18 mouse cellular contexts compared by ENCODE assay signal in genomic region chr5:7073936-7074631, GRCm38 (mm10).
DNase-seq lines count a peak whose midpoint lies in the region; ATAC-seq and TF ChIP-seq lines count a peak whose summit lies in the region.
"Had no signal": no experiment of that assay in that cellular context is flagged by ENCODE, and none has a peak within 500 bp of the region (broad histone marks: within the 10 kb centered on the region; RNA-seq: fewer than 3 reads in every experiment).

No protein-coding gene starts in this region.

- H3K27me3 ChIP-seq in hindbrain, embryonic 10.5 days (ENCODE audit: insufficient read depth, poor library complexity, severe bottlenecking): no peaks in the 10 kb centered on the region
- H3K27me3 ChIP-seq in hindbrain, embryonic 16.5 days (replicated peaks; ENCODE audit: control insufficient read depth, insufficient read depth, low read length): no peaks in the 10 kb centered on the region
- H3K27me3 ChIP-seq in midbrain, postnatal 0 days (ENCODE audit: insufficient read depth, low read length): no peaks in the 10 kb centered on the region
- H3K27me3 ChIP-seq: hindbrain, embryonic 15.5 days; liver, embryonic 15.5 days had no signal

- H3K36me3 ChIP-seq in hindbrain, embryonic 10.5 days: no peaks in the 10 kb centered on the region
- H3K36me3 ChIP-seq in hindbrain, embryonic 16.5 days (ENCODE audit: control insufficient read depth, insufficient read depth, low read length): no peaks in the 10 kb centered on the region
- H3K36me3 ChIP-seq in midbrain, postnatal 0 days (ENCODE audit: insufficient read depth, low read length): no peaks in the 10 kb centered on the region
- H3K36me3 ChIP-seq: hindbrain, embryonic 15.5 days; liver, embryonic 15.5 days had no signal

- peak overlapping the region; percentile 59 for H3K27ac ChIP-seq in hindbrain, embryonic 10.5 days
- no peak overlapping the region for H3K27ac ChIP-seq in hindbrain, embryonic 16.5 days (ENCODE audit: low read depth, low read length)
- H3K27ac ChIP-seq in midbrain, postnatal 0 days (ENCODE audit: low read depth, low read length): no peak overlapping the region
- H3K27ac ChIP-seq: hindbrain, embryonic 15.5 days; liver, embryonic 15.5 days had no signal

- DNase-seq in hindbrain, embryonic 10.5 days (ENCODE audit: low spot score): peak; percentile 12
- peak; percentile 34 for DNase-seq in brain, adult 2 months (ENCODE audit: low read depth, low spot score)
- peak; percentile 61 for DNase-seq in embryo, embryonic 10.5 days (ENCODE audit: low spot score)
- DNase-seq in midbrain, postnatal 0 days (ENCODE audit: low spot score): peak; percentile 1
- DNase-seq in c-Kit-positive CD71-positive TER-119-positive erythroid progenitor cells, embryonic 14.5 days (ENCODE audit: low spot score): no peak
- DNase-seq in layer of hippocampus, adult 8-10 months (ENCODE audit: low spot score in 2 of 2): no peak
- DNase-seq: adrenal gland, postnatal 14 days; B cell, adult 2 months; cerebellum, postnatal 14 days; gastrocnemius, postnatal 25 days; kidney, adult 2 months; kidney, postnatal 14 days; thymus, postnatal 4 days had no signal

- 40% methylated on average over 1 of the region's 1 CpGs for WGBS in hindbrain, embryonic 10.5 days
- WGBS in hindbrain, embryonic 16.5 days: 33% methylated on average over 1 of the region's 1 CpGs
- 7% methylated on average over 1 of the region's 1 CpGs for WGBS in midbrain, postnatal 0 days

- no peaks in the 10 kb centered on the region for H3K9me3 ChIP-seq in hindbrain, embryonic 10.5 days
- H3K9me3 ChIP-seq in hindbrain, embryonic 16.5 days (ENCODE audit: control insufficient read depth, low read length): no peaks in the 10 kb centered on the region
- no peaks in the 10 kb centered on the region for H3K9me3 ChIP-seq in midbrain, postnatal 0 days (ENCODE audit: low read length)
- H3K9me3 ChIP-seq: hindbrain, embryonic 15.5 days; liver, embryonic 15.5 days had no signal

- no peak overlapping the region for H3K4me3 ChIP-seq in hindbrain, embryonic 10.5 days
- H3K4me3 ChIP-seq in hindbrain, embryonic 16.5 days (ENCODE audit: low read length): no peak overlapping the region
- H3K4me3 ChIP-seq in midbrain, postnatal 0 days (ENCODE audit: low read depth, low read length): no peak overlapping the region
- H3K4me3 ChIP-seq: erythroblast, embryonic 14.5 days; hindbrain, embryonic 15.5 days; liver, embryonic 15.5 days had no signal

- ATAC-seq in hindbrain, embryonic 16.5 days: no peak
- ATAC-seq in midbrain, postnatal 0 days (ENCODE audit: low FRiP score): no peak
- ATAC-seq: lung, postnatal 0 days had no signal

- no peak overlapping the region for H3K4me2 ChIP-seq in hindbrain, embryonic 16.5 days (ENCODE audit: low read length)
- H3K4me2 ChIP-seq in midbrain, postnatal 0 days (ENCODE audit: low read depth, low read length, poor library complexity, severe bottlenecking): no peak overlapping the region
- H3K4me2 ChIP-seq: hindbrain, embryonic 15.5 days; liver, embryonic 15.5 days had no signal

- H3K9ac ChIP-seq in hindbrain, embryonic 16.5 days (ENCODE audit: low read depth, low read length): no peak overlapping the region
- H3K9ac ChIP-seq in midbrain, postnatal 0 days (replicated peaks; ENCODE audit: low read length, poor library complexity, severe bottlenecking): no peak overlapping the region
- H3K9ac ChIP-seq: hindbrain, embryonic 15.5 days; liver, embryonic 15.5 days had no signal

- no peaks in the 10 kb centered on the region for H3K4me1 ChIP-seq in hindbrain, embryonic 10.5 days (replicated peaks)
- no peaks in the 10 kb centered on the region for H3K4me1 ChIP-seq in hindbrain, embryonic 16.5 days (ENCODE audit: control insufficient read depth, insufficient read depth, low read depth, low read length)
- H3K4me1 ChIP-seq in midbrain, postnatal 0 days (ENCODE audit: insufficient read depth, low read length): no peaks in the 10 kb centered on the region
- H3K4me1 ChIP-seq: hindbrain, embryonic 15.5 days; liver, embryonic 15.5 days had no signal

- TF ChIP-seq CTCF in midbrain, postnatal 0 days (IDR thresholded peaks at IDR 0.05): no peak

Comparison
In these comparisons a context has a peak if more than half of its experiments do, and no peak if none do; other contexts are left out.
1. DNase-seq: peak in hindbrain, embryonic 10.5 days (single experiment), brain, adult 2 months (single experiment), embryo, embryonic 10.5 days (single experiment) and midbrain, postnatal 0 days (single experiment); none in c-Kit-positive CD71-positive TER-119-positive erythroid progenitor cells, embryonic 14.5 days (single experiment) and layer of hippocampus, adult 8-10 months (0 of 2).